Mouse (Mus musculus) hindbrain, embryonic 11.5 days (tissue): ENCODE measurements at regions not wholly inside any gene's neighbourhood (a gene's known extent, or its start where the extent isn't known, plus 50 kb on each side); places are given as distances from the start of the nearest gene placed in this dataset.

Experiments
- ATAC-seq: fragments of 200-750 bp; cut with Nextera tagmentation; 2 replicates; pipeline ENCODE4 v1.8.0; 2017; ENCODE audit warnings: mild to moderate bottlenecking, moderate TSS enrichment, moderate library complexity; ENCODE audit not compliant: low FRiP score
- DNase-seq: peaks from one replicate; pipeline ENCODE4 v3.0.0-alpha.2; 2015; ENCODE audit warnings: low spot score
- H3K27ac ChIP-seq: fragments of 300-500 bp; sonication (generic); 2 replicates; pipeline ENCODE4 v1.5.1; 2014; ENCODE audit warnings: mild to moderate bottlenecking, low read depth, low read length
- H3K27me3 ChIP-seq: fragments of 300-500 bp; sonication (generic); 2 replicates; pipeline ENCODE4 v1.6.1; 2014; ENCODE audit warnings: mild to moderate bottlenecking, low read length, moderate library complexity, mixed read lengths; ENCODE audit not compliant: control insufficient read depth, insufficient read depth
- H3K36me3 ChIP-seq: fragments of 300-500 bp; sonication (generic); 2 replicates; pipeline ENCODE4 v1.6.1; 2014; ENCODE audit warnings: mild to moderate bottlenecking, low read length, moderate library complexity, mixed read lengths; ENCODE audit not compliant: control insufficient read depth, insufficient read depth
- H3K4me1 ChIP-seq: fragments of 300-500 bp; sonication (generic); replicated peaks from 2 replicates; pipeline ENCODE4 v1.6.1; 2014; ENCODE audit warnings: low read length, mixed read lengths; ENCODE audit not compliant: control insufficient read depth, insufficient read depth
- H3K4me2 ChIP-seq: fragments of 300-500 bp; sonication (generic); replicated peaks from 2 replicates; pipeline ENCODE4 v1.6.1; 2014; ENCODE audit warnings: mild to moderate bottlenecking, low read depth, low read length
- H3K4me3 ChIP-seq: fragments of 300-500 bp; sonication (generic); 2 replicates; pipeline ENCODE4 v1.5.1; 2014; ENCODE audit warnings: low read depth, low read length
- H3K9ac ChIP-seq: fragments of 300-500 bp; sonication (generic); 2 replicates; pipeline ENCODE4 v1.6.1; 2014; ENCODE audit warnings: low read depth, low read length
- H3K9me3 ChIP-seq: fragments of 300-500 bp; sonication (generic); 2 replicates; pipeline ENCODE4 v1.6.1; 2016; ENCODE audit warnings: low read length; ENCODE audit not compliant: control insufficient read depth
- WGBS: fragments of 180-500 bp; shearing (Covaris S2); extraction: QIAGEN DNeasy Blood & Tissue Kit; methylation state at CpG from one replicate; pipeline ENCODE4 v1.1.7; 2014; 5-methylcytosine and 5-hydroxymethylcytosine counted together

- H3K27me3 ChIP-seq: no peaks in the 10 kb centered on the region
- no peak overlapping the region for H3K9ac ChIP-seq
- no peak overlapping the region for H3K4me2 ChIP-seq
- H3K36me3 ChIP-seq: no peaks in the 10 kb centered on the region
- H3K4me1 ChIP-seq: peaks cover 16% of the 10 kb centered on the region
- H3K4me3 ChIP-seq: no peak overlapping the region
- 79% methylated on average over 4 of the region's 4 CpGs for WGBS
- DNase-seq: no peak
- H3K27ac ChIP-seq: peak overlapping the region; percentile 86
- no peaks in the 10 kb centered on the region for H3K9me3 ChIP-seq
- no peak for ATAC-seq
Observed at GRCm38 (mm10) chr7:136082253-136082867, 366.2 kb upstream of the Mki67 start.

GRCm38 (mm10) chr7:136083005-136083404 is 366.8 kb upstream of the Mki67 start:
- H3K27me3 ChIP-seq: no peaks in the 10 kb centered on the region
- H3K36me3 ChIP-seq: no peaks in the 10 kb centered on the region
- ATAC-seq: no peak
- no peak overlapping the region for H3K9ac ChIP-seq
- H3K4me2 ChIP-seq: no peak overlapping the region
- H3K4me1 ChIP-seq: peaks cover 16% of the 10 kb centered on the region
- DNase-seq: peak; percentile 28
- no peak overlapping the region for H3K4me3 ChIP-seq
- H3K27ac ChIP-seq: peak overlapping the region; percentile 86
- H3K9me3 ChIP-seq: no peaks in the 10 kb centered on the region
- WGBS: 61% methylated on average over 10 of the region's 10 CpGs

GRCm38 (mm10) chr7:136083571-136084342 is 367.6 kb upstream of the Mki67 start:
- no peaks in the 10 kb centered on the region for H3K27me3 ChIP-seq
- H3K36me3 ChIP-seq: no peaks in the 10 kb centered on the region
- 27% methylated on average over 14 of the region's 14 CpGs for WGBS
- ATAC-seq (peak; percentile 91), DNase-seq (peak; percentile 68)
- H3K9ac ChIP-seq: no peak overlapping the region
- H3K4me2 ChIP-seq: no peak overlapping the region
- H3K4me1 ChIP-seq: peaks cover 16% of the 10 kb centered on the region
- H3K27ac ChIP-seq: peak overlapping the region; percentile 86
- no peak overlapping the region for H3K4me3 ChIP-seq
- no peaks in the 10 kb centered on the region for H3K9me3 ChIP-seq

- 78% methylated on average over 6 of the region's 6 CpGs for WGBS
- H3K4me2 ChIP-seq: no peak overlapping the region
- H3K4me1 ChIP-seq: peaks cover 5% of the 10 kb centered on the region; the same call in 1 of the 2 replicates
- H3K27me3 ChIP-seq: no peaks in the 10 kb centered on the region
- H3K9me3 ChIP-seq: no peaks in the 10 kb centered on the region
- no peak overlapping the region for H3K27ac ChIP-seq
- no peak for DNase-seq
- H3K4me3 ChIP-seq: no peak overlapping the region
- H3K36me3 ChIP-seq: no peaks in the 10 kb centered on the region
- ATAC-seq: no peak
- no peak overlapping the region for H3K9ac ChIP-seq
Observed at GRCm38 (mm10) chr7:136088785-136089184, 372.6 kb upstream of the Mki67 start.

- H3K27me3 ChIP-seq: no peaks in the 10 kb centered on the region
- H3K36me3 ChIP-seq: no peaks in the 10 kb centered on the region
- no peaks in the 10 kb centered on the region for H3K9me3 ChIP-seq
- WGBS: 72% methylated on average over 14 of the region's 14 CpGs
- ATAC-seq (no peak), DNase-seq (no peak)
- H3K4me1 ChIP-seq: no peaks in the 10 kb centered on the region
- H3K27ac ChIP-seq: 0 out of 2 replicates have a peak overlapping the region, but pooled peaks have one; percentile 36
- H3K4me2 ChIP-seq: no peak overlapping the region
- no peak overlapping the region for H3K4me3 ChIP-seq
- no peak overlapping the region for H3K9ac ChIP-seq
Observed at GRCm38 (mm10) chr7:136094681-136095360, 378.7 kb upstream of the Mki67 start.

- H3K4me3 ChIP-seq: no peak overlapping the region
- H3K27me3 ChIP-seq: no peaks in the 10 kb centered on the region
- WGBS: 88% methylated on average over 4 of the region's 4 CpGs
- no peaks in the 10 kb centered on the region for H3K9me3 ChIP-seq
- no peaks in the 10 kb centered on the region for H3K36me3 ChIP-seq
- H3K4me2 ChIP-seq: no peak overlapping the region
- ATAC-seq: no peak
- no peak for DNase-seq
- H3K9ac ChIP-seq: no peak overlapping the region
- no peak overlapping the region for H3K27ac ChIP-seq
- no peaks in the 10 kb centered on the region for H3K4me1 ChIP-seq
Observed at GRCm38 (mm10) chr7:136104021-136104420, 387.9 kb upstream of the Mki67 start.

- Histone ChIP-seq H3K4me2 (no peak overlapping the region), H3K36me3 (no peaks in the 10 kb centered on the region), H3K4me3 (no peak overlapping the region), H3K4me1 (no peaks in the 10 kb centered on the region), H3K27me3 (no peaks in the 10 kb centered on the region), H3K9me3 (no peaks in the 10 kb centered on the region), H3K27ac (no peak overlapping the region), H3K9ac (no peak overlapping the region)
- 39% methylated on average over 6 of the region's 6 CpGs for WGBS
- ATAC-seq (no peak), DNase-seq (no peak)
Observed at GRCm38 (mm10) chr7:136112163-136112562, 396.0 kb upstream of the Mki67 start.

- ATAC-seq (no peak), DNase-seq (no peak)
- Histone ChIP-seq H3K9me3 (no peaks in the 10 kb centered on the region), H3K27me3 (no peaks in the 10 kb centered on the region), H3K27ac (no peak overlapping the region), H3K36me3 (no peaks in the 10 kb centered on the region), H3K9ac (no peak overlapping the region), H3K4me3 (no peak overlapping the region), H3K4me1 (no peaks in the 10 kb centered on the region), H3K4me2 (no peak overlapping the region)
- WGBS: 60% methylated on average over 7 of the region's 7 CpGs
Observed at GRCm38 (mm10) chr7:136120930-136121329, 404.8 kb upstream of the Mki67 start.
